Comparison of ENCODE assay signal across 12 mouse cellular contexts in genomic region chr7:79531142-79531541, GRCm38 (mm10).
DNase-seq lines count a peak whose midpoint lies in the region; ATAC-seq and TF ChIP-seq lines count a peak whose summit lies in the region.
"Had no signal": no experiment of that assay in that cellular context is flagged by ENCODE, and none has a peak within 500 bp of the region (broad histone marks: within the 10 kb centered on the region; RNA-seq: fewer than 3 reads in every experiment).

No protein-coding gene starts in this region.

- no peak for TF ChIP-seq POLR2A in cerebellum, adult 2 months (IDR thresholded peaks at IDR 0.05; ENCODE audit: borderline replicate concordance, insufficient read depth, low read length)
- TF ChIP-seq POLR2A in kidney, adult 2 months (IDR thresholded peaks at IDR 0.05; ENCODE audit: low read depth, low read length): no peak
- TF ChIP-seq POLR2A in lung, adult 2 months (IDR thresholded peaks at IDR 0.05; ENCODE audit: borderline replicate concordance, extremely low read depth, low read depth, low read length): no peak

- H3K9ac ChIP-seq in forebrain, embryonic 14.5 days (ENCODE audit: low read length): peak overlapping the region; percentile 50; the same call in 1 of the 2 replicates
- H3K9ac ChIP-seq in midbrain, embryonic 11.5 days (ENCODE audit: low read length): peak overlapping the region; percentile 25; the same call in 1 of the 2 replicates

- no peak for TF ChIP-seq CTCF in cerebellum, adult 2 months (IDR thresholded peaks at IDR 0.05; ENCODE audit: borderline replicate concordance, insufficient read depth, low read depth, low read length)
- no peak for TF ChIP-seq CTCF in kidney, adult 2 months (conservative IDR thresholded peaks at IDR 0.05; ENCODE audit: insufficient read depth, insufficient read length, low read depth, low read length)
- TF ChIP-seq CTCF in lung, adult 2 months (IDR thresholded peaks at IDR 0.05; ENCODE audit: insufficient read depth, low read length): no peak

- WGBS in cerebellum, adult 2 months: 7% methylated on average over 5 of the region's 5 CpGs
- WGBS in forebrain, embryonic 14.5 days: 10% methylated on average over 5 of the region's 5 CpGs
- 14% methylated on average over 5 of the region's 5 CpGs for WGBS in midbrain, embryonic 11.5 days
- WGBS in kidney, adult 2 months: 30% methylated on average over 5 of the region's 5 CpGs
- 15% methylated on average over 5 of the region's 5 CpGs for WGBS in lung, adult 2 months

- H3K36me3 ChIP-seq in forebrain, embryonic 14.5 days (ENCODE audit: control insufficient read depth, insufficient read depth, low read length): peaks cover 69% of the 10 kb centered on the region
- no peaks in the 10 kb centered on the region; the same call in 1 of the 2 replicates for H3K36me3 ChIP-seq in midbrain, embryonic 11.5 days (ENCODE audit: control insufficient read depth, insufficient read depth, low read length)
- H3K36me3 ChIP-seq in kidney, adult 2 months (ENCODE audit: control insufficient read depth, insufficient read depth, low read length): no peaks in the 10 kb centered on the region

- H3K9me3 ChIP-seq in forebrain, embryonic 14.5 days (replicated peaks; ENCODE audit: control insufficient read depth, low read length): no peaks in the 10 kb centered on the region
- no peaks in the 10 kb centered on the region for H3K9me3 ChIP-seq in midbrain, embryonic 11.5 days (ENCODE audit: control insufficient read depth, low read length)

- no peak overlapping the region for H3K4me3 ChIP-seq in cerebellum, adult 2 months (replicated peaks; ENCODE audit: insufficient read depth, low read depth, low read length)
- H3K4me3 ChIP-seq in forebrain, embryonic 14.5 days (ENCODE audit: low read depth, low read length): no peak overlapping the region
- H3K4me3 ChIP-seq in midbrain, embryonic 11.5 days (ENCODE audit: low read depth, low read length): no peak overlapping the region
- no peak overlapping the region for H3K4me3 ChIP-seq in kidney, adult 2 months (ENCODE audit: insufficient read depth, low read depth, low read length)
- no peak overlapping the region for H3K4me3 ChIP-seq in lung, adult 2 months (replicated peaks; ENCODE audit: extremely low read depth, low read depth, low read length)

- peaks cover 32% of the 10 kb centered on the region for H3K4me1 ChIP-seq in cerebellum, adult 2 months (ENCODE audit: control insufficient read depth, insufficient read depth, low read length)
- H3K4me1 ChIP-seq in forebrain, embryonic 14.5 days (ENCODE audit: control insufficient read depth, insufficient read depth, low read length): peaks cover 66% of the 10 kb centered on the region
- H3K4me1 ChIP-seq in midbrain, embryonic 11.5 days (ENCODE audit: control insufficient read depth, insufficient read depth, low read length): peaks cover 73% of the 10 kb centered on the region
- H3K4me1 ChIP-seq in kidney, adult 2 months (ENCODE audit: control insufficient read depth, insufficient read depth, low read length): no peaks in the 10 kb centered on the region
- H3K4me1 ChIP-seq in lung, adult 2 months (ENCODE audit: control insufficient read depth, insufficient read depth, low read length): no peaks in the 10 kb centered on the region

- peak overlapping the region; percentile 77 for H3K27ac ChIP-seq in cerebellum, adult 2 months (ENCODE audit: insufficient read depth, low read length)
- H3K27ac ChIP-seq in forebrain, embryonic 14.5 days (ENCODE audit: low read depth, low read length): peak overlapping the region; percentile 100
- peak overlapping the region; percentile 94 for H3K27ac ChIP-seq in midbrain, embryonic 11.5 days (ENCODE audit: low read depth, low read length)
- H3K27ac ChIP-seq in kidney, adult 2 months (ENCODE audit: insufficient read depth, low read depth, low read length): no peak overlapping the region

- H3K4me2 ChIP-seq in forebrain, embryonic 14.5 days (ENCODE audit: low read length): no peak overlapping the region
- no peak overlapping the region for H3K4me2 ChIP-seq in midbrain, embryonic 11.5 days

- DNase-seq in Muller cell, postnatal 12 days (ENCODE audit: inconsistent ontology term): peak; percentile 62
- peak; percentile 71 to 80 for DNase-seq in cerebellum, adult 2 months
- DNase-seq in forebrain, embryonic 14.5 days (ENCODE audit: low spot score): peak; percentile 67
- no peak for DNase-seq in midbrain, embryonic 11.5 days (ENCODE audit: low spot score, missing footprints)
- no peak for DNase-seq in kidney, adult 2 months
- DNase-seq in lung, adult 2 months: no peak
- DNase-seq in spleen, postnatal 36 days (ENCODE audit: low spot score in 2 of 2): no peak
- DNase-seq: adrenal gland, postnatal 10 days; gastrocnemius, postnatal 36 days; heart, postnatal 14 days; kidney, postnatal 10 days had no signal

- ATAC-seq in forebrain, embryonic 14.5 days: no peak
- ATAC-seq in midbrain, embryonic 11.5 days (ENCODE audit: low FRiP score): no peak
- ATAC-seq in erythroid progenitor cell, adult 5-6 weeks (replicated peaks; ENCODE audit: low FRiP score, poor library complexity, severe bottlenecking): no peak

- H3K27me3 ChIP-seq in cerebellum, adult 2 months (ENCODE audit: control insufficient read depth, insufficient read depth, low read length): no peaks in the 10 kb centered on the region; the same call in 1 of the 2 replicates
- no peaks in the 10 kb centered on the region for H3K27me3 ChIP-seq in forebrain, embryonic 14.5 days (replicated peaks; ENCODE audit: control insufficient read depth, insufficient read depth, low read length)
- peaks cover 38% of the 10 kb centered on the region for H3K27me3 ChIP-seq in midbrain, embryonic 11.5 days (ENCODE audit: control insufficient read depth, insufficient read depth, low read length)
- peaks cover 4% of the 10 kb centered on the region; the same call in 1 of the 2 replicates for H3K27me3 ChIP-seq in kidney, adult 2 months (replicated peaks; ENCODE audit: control insufficient read depth, insufficient read depth, low read length)

Comparison
In these comparisons a context has a peak if more than half of its experiments do, and no peak if none do; other contexts are left out.
1. DNase-seq: peak in Muller cell, postnatal 12 days (single experiment), cerebellum, adult 2 months (2 of 2) and forebrain, embryonic 14.5 days (single experiment); none in midbrain, embryonic 11.5 days (single experiment), kidney, adult 2 months (single experiment), lung, adult 2 months (single experiment) and spleen, postnatal 36 days (0 of 2).